Mouse (Mus musculus) neutrophil, adult 5-6 weeks (primary cell): ENCODE data around the gene Hoxd12. TPM values are rescaled to one million over a fixed set of nuclear protein-coding genes. Genes with fewer than 3 reads are reported as not detected.

ENCODE experiments used
- ATAC-seq: fragments of 151-379, 151-347 bp; 2 replicates; pipeline ENCODE4 v1.8.0; 2017; ENCODE audit warnings: mild to moderate bottlenecking, moderate TSS enrichment; ENCODE audit not compliant: insufficient number of reproducible peaks, poor library complexity, low FRiP score, severe bottlenecking; ENCODE audit errors: extremely low read depth
- total RNA-seq: library from RNA; stranded (forward); fragments of 200-1000 nt; gene quantifications from 2 replicates; pipeline ENCODE4 v1.2.3, GENCODE M21; 2017

Gene Hoxd12
- total RNA-seq, 1 experiment from 2014 or later, result not detected

DNA sequence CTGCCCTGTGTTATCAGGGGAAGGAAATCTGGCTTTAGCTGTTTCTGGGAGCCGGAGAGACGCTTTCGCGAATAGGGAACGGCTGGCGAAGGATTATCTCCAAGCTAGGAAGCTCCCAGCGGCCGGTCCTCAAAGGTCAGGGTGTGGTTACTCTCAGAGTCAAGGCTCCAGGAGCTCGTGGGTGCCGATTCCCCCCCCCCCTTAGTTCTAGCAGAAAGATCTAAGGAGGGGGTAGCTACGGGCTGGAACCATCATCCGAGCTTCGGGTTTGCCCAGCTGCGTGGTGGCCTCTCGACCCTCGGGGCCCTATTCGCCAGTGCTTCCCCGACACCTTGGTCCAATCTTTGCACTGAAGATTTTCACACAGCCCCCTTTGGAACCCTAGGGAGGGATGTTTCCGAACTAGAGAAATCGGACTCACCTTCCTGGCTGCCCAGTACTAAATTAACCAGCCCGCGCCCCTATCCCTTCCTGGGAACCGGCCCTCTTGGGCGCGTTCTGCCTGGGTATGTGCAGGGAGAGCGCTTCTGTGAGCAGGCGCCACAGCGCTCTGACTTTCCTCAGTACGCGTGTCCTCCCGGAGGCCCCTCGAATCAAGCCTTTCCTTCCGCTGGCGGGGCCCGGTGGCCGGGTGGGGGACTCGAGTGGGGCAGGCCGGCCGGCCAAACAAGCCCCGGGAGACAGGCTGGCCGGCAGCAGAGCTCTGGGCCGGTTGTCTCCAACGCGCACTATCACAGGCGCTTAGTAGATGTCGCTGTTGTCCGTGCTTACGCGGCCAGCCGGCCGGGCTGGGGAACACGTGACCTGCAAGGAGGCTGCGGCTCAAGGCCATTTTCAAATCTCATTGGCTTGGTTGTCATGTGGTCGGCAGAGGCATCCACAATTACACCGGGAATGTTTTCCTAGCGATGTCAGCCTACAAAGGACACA, 16.5 kb downstream of the Hoxd12 start, which contains the start of gene Hoxd10:
Hoxd10 (plus strand) TSS at position 903 of the 930 bp plus-strand sequence.
- ATAC-seq, result no peak

DNA sequence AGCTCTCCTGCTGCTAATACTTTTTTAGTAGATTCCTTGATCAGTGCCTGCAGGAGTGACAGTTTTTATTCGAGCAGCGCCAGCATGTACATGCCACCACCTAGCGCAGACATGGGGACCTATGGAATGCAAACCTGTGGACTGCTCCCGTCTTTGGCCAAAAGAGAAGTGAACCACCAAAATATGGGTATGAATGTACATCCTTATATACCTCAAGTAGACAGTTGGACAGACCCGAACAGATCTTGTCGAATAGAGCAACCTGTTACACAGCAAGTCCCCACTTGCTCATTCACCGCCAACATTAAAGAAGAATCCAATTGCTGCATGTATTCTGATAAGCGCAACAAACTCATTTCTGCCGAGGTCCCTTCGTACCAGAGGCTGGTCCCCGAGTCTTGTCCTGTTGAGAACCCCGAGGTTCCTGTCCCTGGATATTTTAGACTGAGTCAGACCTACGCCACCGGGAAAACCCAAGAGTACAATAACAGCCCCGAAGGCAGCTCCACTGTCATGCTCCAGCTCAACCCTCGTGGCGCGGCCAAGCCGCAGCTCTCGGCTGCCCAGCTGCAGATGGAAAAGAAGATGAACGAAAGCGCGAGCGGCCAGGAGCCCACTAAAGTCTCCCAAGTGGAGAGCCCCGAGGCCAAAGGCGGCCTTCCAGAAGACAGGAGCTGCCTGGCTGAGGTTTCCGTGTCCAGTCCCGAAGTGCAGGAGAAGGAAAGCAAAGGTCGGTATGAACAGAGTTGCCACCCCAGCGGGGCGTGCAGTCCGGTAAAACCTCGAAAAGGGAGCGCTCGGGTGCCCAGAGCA, 17.4 kb downstream of the Hoxd12 start:
- ATAC-seq, result no peak

DNA sequence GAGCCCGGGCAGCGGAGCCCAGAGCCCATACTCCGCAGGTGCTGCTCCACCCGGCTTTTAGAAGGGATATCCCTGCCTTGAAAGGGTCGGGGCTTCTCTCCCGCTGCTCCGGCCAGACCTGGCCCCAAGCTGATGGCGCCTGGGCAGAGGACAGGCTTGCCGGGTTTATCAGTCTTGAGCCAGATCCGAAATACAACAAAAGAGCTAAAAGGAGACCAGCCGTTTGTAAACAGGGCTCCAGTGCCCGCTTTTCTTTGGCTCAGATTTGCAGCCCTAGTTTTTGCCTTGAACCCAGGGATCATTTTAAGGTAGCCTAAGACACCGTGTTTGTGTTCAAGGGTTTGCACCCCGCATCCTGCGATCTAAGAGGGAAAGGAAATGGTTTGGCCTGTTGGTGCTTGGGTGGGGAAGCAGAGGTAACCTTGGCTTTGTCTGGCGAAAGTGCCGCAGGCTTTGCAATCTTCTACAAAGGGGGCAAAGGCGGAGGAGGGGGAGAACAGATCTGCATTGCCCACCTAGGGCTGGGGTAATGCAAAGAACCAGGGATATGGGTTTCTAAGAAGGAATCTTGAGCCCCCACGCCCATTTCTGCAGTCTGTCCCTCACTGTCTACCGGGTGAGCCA, 18.1 kb downstream of the Hoxd12 start:
- ATAC-seq, result no peak

DNA sequence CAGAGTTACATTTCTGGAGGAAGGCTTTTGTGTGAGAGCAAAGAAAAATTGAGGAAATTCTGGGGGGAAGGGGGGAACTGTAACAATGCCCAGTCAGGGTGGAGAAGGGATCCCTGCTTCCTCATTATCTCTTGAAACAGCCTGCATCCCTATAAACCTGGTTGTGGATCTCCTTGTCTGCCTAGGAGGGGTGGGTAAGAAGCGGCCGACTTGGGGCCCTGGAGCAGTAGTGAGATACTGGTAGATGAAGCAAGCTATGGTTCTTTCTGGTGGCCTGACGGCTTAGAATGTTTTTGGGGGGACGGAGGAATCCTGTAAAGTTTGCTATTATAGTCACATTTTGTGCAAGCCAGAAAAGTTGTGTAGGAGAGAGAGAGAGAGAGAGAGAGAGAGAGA, 18.6 kb downstream of the Hoxd12 start:
- ATAC-seq, result no peak

DNA sequence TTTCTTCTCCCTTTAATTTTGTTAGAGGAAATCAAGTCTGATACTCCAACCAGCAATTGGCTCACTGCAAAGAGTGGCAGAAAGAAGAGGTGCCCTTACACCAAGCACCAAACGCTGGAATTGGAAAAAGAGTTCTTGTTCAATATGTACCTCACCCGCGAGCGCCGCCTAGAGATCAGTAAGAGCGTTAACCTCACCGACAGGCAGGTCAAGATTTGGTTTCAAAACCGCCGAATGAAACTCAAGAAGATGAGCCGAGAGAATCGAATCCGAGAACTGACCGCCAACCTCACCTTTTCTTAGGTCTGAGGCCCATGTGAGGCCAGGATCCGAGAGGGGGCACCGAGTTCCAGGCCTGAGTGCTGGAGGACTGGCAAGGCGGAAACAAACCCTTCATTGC, 19.3 kb downstream of the Hoxd12 start:
- no peak for ATAC-seq

DNA sequence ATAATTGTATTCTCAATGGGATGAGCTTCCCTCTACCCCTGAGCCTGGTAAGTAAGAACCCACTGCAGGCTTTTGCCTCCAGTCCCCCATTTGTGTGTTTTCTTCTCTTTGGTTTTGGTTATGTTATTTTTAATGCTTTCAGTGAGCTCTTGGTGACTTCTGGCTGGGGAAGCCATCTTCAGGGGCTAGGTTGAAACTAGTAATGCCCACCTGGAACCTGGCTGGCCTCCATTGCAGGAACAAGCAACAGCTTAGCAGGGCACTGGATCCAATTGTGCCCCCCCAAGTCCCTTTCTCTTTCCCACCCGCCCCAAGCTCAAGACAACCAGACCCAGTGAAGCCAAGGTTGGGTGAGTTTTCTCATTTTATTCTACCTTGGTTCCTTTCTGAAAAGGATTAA, 20.6 kb downstream of the Hoxd12 start:
- ATAC-seq, result no peak

DNA sequence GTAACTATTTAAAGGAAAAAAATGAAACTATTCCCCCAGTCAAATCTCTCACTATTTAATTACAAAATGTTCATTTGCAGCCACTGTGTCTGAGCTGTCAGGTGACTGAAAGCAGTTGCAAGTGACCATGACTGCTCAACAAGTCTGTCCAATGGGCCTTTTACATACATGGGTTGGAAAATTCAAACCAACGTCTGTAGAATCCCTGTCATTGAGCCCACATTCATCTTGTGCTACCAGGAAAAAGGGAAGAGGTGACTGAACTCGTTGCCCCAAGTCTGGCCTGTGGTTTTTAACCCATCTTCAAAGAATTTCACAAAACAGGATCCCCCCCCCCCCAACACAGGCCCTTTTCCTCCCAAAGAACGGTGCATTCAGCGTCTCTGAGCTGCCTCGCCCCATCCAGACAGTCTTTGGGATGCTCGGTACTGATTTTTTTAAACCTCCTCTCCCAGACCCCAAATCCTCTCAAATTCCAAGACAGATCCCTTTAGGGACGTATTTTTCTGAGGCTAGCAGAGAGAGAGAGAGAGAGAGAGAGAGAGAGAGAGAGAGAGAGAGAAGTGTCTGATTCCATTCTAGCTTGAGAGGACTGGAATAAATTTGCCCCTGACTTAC, 21.1 kb downstream of the Hoxd12 start:
- ATAC-seq, result no peak

DNA sequence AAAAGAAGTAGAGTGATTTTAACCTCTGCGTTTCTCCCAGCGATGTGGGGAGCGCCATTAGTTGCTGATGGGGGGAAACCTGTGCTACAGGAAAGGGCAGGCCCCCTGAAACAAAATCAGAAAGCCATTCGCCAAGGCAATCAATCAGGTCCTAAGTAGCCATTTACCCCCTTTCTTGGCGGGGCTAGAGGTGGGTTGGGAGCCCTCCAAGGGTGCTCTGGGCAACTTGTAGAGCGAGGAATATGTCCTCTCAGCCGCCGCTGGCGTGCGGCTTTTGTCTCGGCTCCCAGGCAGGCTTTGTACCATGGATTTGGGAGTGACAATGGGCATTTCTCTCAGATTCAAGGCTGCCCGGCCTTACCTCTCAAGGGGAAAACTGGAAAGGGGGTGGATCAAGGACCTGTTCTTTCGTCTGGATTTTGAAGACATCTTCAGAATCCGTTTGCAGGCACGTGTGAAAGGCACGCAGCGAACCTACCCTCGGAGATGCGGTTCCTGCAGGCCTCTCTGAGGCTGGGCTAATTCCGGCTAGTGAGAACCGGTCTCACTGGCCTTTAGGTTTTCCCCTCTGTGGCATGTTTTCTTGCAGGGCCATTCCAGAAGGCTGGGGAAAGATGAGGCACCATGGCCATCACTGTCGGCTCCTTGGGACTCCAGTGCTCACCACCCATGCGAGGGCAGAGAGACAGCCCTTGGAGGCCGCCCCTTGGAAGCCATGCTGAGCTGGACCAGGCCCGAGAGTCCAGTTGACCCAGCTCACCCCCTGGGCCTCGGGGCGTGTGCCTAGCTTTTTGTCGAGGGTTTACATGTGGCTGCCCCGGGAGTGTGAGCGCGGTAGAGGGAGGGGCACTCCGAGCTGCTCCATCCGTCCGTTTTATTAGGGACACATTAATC, 21.9 kb downstream of the Hoxd12 start:
- ATAC-seq, result no peak

DNA sequence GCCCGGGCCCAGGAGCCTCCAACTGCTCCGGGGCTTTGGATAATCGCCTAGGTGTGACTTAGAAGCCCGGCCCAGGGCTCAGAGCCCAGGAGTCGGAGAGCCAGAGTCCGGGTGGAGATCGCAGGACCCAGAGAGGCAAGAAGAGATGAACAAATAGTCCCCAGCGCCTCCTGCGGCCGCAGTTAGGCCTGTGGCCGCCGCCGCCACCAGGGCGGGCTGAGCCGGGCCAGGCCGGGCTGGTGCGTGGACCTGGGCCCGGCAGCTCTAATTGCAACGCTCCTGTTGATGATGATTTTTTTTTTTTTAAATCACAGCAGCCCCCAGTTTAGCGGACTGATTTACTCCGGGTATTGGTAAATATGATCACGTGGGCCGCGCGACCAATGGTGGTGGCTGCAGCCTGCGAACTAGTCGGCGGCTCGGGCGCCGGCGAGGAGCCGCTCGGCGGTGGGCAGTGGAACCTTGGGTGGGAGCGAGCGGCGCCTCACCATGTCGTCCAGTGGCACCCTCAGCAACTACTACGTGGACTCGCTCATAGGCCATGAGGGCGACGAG, 22.8 kb downstream of the Hoxd12 start, which contains the start of gene Hoxd9:
Hoxd9 (plus strand) TSS at position 161 of the 555 bp plus-strand sequence.
- ATAC-seq, result no peak

DNA sequence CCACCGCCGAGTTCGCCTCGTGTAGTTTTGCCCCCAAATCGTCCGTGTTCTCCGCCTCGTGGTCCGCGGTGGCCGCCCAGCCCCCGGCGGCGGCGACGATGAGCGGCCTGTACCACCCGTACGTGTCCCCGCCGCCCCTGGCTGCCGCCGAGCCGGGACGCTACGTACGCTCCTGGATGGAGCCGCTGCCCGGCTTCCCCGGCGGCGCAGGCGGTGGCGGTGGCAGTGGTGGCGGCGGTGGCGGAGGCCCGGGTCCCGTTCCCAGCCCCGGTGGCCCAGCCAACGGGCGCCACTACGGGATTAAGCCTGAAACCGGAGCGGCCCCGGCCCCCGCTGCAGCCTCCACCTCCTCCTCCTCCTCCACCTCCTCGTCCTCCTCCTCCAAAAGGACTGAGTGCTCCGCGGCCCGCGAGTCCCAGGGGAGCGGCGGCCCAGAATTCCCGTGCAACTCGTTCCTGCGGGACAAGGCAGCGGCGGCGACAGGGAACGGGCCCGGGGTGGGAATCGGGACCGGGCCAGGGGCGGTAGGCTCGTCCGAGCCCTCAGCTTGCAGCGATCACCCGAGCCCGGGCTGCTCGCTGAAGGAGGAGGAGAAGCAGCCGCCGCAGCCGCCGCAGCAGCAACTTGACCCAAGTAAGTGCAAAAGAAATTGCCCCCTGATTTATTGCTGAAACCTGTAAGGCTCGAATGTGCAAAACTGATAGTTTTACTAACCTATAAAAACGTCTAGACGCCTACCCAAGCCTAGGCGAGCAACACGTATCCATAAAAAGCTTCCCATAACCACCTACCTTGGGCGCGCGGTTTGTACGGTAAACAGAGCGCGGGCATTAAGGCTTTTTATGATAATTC, 23.6 kb downstream of the Hoxd12 start:
- no peak for ATAC-seq

DNA sequence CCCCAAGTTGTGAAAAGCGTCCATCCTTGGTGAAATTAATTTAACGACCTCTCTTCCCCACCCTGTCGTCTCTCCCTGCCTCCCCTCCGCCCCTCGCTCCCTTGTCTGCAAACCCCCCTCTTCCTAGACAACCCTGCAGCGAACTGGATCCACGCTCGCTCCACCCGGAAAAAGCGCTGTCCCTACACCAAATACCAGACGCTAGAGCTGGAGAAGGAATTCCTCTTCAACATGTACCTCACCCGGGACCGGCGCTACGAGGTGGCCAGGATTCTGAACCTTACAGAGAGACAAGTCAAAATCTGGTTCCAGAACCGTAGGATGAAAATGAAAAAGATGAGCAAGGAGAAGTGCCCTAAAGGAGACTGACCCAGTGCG, 24.2 kb downstream of the Hoxd12 start:
- ATAC-seq, result no peak

DNA sequence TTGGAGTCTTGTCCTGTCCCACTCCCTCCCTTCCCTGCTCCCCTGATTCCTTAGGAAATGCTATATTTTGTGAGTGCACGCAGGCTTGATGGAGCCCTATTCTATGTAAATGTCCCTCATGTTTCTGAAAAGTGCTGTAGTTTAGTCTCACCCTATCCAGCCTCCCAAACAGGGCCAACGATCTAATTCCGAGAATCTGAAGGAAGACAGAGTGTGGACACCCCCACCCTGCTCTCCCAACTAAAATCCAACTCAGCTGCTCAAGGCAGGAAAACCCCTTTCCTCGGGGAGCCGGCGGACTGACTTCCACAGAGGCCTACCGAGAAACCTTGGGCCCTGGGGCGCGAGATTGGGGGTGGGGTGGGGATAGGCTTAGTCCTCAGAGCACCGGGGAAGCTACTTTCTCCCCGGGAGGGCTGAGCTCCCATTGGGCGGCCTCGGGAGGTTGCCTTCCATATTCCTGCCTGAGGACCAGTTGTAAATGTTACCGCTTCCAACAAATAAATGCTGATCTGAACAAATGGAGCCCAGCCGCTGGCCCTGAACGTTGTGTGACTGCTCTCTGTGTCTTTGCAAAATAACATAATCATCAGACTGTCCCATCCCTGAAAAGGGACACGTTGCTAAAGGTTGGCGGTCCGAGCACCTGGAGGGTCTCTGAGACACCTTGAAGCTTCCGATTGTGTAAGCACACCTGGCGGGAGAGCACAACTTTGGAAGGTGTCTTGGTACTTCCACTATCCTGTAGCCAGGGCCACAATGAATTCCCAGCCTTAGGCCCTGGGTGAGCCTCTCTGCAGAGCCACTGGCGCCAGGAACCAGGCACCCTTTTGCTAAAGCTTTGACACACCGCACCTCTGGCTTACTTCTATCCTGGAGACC, 25.1 kb downstream of the Hoxd12 start:
- ATAC-seq, result no peak

DNA sequence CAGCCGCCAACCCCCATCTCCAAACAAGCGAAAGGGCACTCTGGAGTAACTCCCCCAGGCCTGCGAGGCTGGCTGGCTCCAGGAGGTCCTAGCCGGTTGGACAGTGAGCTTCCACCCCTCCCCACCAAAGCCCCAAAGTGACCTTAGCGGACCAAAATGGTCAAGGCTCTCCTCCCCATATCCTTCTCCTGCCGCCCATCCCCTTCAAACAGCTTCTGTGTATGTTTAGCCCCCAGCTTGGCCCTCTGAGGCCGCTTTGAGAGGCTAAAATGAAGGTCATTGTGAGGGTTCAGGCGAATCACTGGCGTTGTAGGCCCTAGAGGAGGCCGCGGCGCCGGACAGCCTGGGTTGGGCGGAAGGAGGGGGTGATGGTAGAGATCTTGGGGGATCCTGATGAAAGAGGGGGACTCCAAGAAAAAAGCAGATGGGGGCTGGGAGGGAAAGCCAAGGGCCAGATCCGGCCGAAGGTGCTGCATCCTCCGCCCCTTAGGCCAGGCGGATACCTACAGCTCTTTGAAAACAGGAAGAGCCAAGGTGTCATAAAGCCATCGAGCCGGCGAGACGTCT, 25.8 kb downstream of the Hoxd12 start:
- ATAC-seq, result no peak

DNA sequence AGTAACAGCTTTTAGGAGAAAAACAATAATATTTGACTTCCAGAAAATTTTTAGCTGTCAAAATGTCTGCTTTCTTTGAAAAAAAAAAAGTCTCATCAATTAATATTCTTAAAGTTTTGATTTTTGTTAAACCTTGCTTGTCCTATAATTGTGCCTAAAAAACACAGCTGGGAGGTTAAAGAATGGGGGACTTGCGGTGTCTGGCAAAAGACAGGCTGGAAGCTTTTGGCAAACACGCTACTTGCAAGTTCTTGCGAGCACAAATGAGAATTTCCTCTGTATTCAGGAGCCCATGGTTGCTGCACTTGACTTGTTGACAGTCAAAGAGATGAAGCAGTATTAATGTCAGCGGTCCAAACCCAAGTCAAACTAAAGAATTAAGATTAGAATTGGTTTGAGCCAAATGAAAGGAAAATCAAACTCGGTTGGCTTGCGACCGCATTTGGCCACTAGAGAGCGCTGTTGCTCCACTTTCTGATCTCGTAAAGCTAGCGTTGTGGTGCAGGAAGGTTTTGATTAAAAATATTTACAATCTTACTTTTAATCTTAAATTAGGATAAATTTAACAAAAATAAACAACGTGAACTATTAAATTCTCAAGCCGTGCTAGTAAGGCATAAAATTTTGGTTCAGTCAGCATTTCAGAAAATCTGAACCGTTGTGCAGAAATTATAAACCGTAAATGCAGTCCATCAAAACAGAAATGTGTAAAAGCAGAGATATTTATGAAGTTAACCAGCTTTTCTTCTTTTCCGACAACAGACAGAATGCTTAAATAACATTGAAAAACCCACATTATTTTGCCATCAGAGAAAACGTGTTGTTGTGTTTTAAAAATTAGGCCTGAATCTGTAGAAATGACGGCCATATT, 27.4 kb downstream of the Hoxd12 start:
- no peak for ATAC-seq

DNA sequence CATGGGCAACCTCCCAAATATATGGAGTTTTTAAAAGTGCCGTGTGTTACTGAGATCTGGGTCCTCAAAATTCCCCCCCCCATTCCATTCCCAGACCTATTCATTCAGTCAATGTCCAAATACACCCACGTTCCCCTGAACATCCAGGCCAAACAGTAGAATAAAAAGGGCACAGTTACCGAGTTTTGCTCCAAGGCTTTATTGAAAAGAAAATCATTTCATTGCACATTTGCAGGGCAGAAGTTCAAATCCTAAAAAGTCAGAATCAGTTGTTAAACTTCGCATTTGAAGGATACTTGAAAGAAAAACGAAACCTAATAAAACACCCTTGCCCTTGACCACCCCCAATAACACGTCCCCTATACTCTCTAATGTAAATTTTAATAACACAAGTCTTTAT, 28.0 kb downstream of the Hoxd12 start:
- ATAC-seq, result no peak
